Mouse (Mus musculus): ENCODE results near the gene Dcbld1. TPM values are rescaled to one million over a fixed set of nuclear protein-coding genes. Genes with fewer than 3 reads are reported as not detected.

Dcbld1 gene
- polyA plus RNA-seq, 1 experiment from 2014 or later = 28.3 TPM

DNA sequence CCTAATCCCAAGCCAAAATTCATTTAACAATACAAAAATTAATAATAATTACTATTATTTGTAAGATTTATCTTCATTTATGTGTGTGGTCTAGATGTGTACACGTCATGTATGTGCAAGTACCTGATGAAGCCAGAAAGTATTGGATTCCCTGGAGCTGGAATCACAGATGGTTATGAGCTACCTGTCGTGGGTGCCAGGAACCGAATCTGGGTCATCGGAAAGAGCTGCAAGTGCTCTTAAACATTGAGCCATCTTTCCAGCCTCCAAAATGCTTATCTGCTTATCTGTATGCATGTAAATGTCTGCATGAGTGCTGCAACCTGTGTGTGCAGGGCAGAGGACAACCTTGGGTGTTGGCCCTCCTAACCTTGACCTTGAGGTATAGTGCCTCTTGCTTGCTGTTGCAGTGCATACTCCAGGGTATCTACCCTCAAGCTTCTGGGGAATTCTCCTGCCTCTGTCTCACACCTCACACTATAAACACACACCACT is 126.9 kb downstream of the Dcbld1 start:
- Histone ChIP-seq H3K9me3 (replicated peaks) (no peaks in the 10 kb centered on the region), H3K36me3 (peaks cover 19% of the 10 kb centered on the region), H3K4me1 (no peaks in the 10 kb centered on the region), H3K4me3 (no peak overlapping the region), H3K27ac (no peak overlapping the region), H3K27me3 (ENCODE audit: low read depth, poor library complexity, severe bottlenecking) (no peaks in the 10 kb centered on the region)
- WGBS = 99% methylated on average over 4 of the region's 4 CpGs
- DNase-seq (ENCODE audit: low spot score) = no peak

DNA sequence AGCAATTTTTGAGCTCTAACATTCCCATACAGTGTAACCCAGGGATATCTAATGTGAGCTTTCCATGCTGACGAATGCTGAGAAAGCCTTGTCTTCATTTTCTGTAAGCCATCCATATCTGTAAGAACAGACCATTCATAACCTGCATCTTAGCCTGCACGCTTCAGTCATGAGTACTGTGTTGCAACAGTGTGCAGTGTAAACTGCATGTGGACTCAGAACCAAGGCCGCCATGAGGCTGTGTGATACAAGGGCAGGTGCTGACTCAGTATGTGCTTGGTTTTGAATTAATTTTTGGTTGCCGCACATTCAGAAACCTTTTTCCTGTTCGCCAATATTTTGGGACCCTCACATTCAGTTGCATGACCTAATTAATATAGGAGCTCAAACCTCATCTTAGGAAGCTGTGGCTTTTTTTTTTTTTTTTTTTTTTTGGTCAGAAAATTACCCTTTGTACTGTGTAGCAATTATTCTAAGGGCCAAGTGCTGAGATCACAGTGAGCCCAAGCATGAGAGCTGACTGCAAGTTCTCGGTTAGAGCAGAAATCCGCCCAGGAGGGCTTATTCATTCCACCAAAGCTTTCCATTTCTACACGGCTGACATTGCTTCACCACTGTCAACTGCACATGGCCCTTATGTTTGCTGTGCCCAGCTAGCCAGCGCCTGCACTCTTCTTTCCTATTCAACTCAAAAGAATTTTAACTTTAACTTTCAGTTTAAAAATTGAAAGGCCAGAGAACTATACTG is 127.6 kb downstream of the Dcbld1 start:
- Histone ChIP-seq H3K36me3 (peaks cover 12% of the 10 kb centered on the region), H3K27me3 (ENCODE audit: low read depth, poor library complexity, severe bottlenecking) (no peaks in the 10 kb centered on the region), H3K4me3 (no peak overlapping the region), H3K9me3 (replicated peaks) (no peaks in the 10 kb centered on the region), H3K27ac (no peak overlapping the region), H3K4me1 (no peaks in the 10 kb centered on the region)
- no peak for DNase-seq (ENCODE audit: low spot score)
- WGBS = 93% methylated on average over 9 of the region's 9 CpGs

DNA sequence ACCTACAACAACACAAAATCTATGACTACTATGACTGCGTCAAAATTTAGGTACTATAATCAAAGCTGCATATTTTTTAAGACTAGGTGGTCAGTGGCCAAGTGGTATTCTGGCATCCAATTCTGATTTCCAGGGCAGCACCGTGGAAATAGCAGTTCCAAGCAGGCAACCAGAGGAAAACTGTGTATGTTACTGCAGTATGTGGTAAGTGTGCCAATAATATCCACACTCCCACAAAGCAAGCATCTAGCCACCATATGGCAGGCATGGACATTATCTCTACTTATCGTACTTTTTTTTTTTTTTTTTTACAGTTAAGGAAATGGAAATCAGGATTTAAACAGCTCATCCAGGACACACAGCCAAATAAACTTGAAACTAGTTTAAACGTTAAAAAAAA is 135.0 kb downstream of the Dcbld1 start:
- 93% methylated on average over 4 of the region's 4 CpGs for WGBS
- H3K36me3 ChIP-seq = 0 out of 2 replicates have a peak, but pooled peaks cover 5% of the 10 kb centered on the region
- DNase-seq (ENCODE audit: low spot score) = no peak
- H3K4me1 ChIP-seq = no peaks in the 10 kb centered on the region
- H3K27ac ChIP-seq = no peak overlapping the region
- H3K27me3 ChIP-seq (ENCODE audit: low read depth, poor library complexity, severe bottlenecking) = no peaks in the 10 kb centered on the region
- H3K4me3 ChIP-seq = no peak overlapping the region
- no peaks in the 10 kb centered on the region for H3K9me3 ChIP-seq (replicated peaks)

Other genes with a start within 250 kb of the Dcbld1 start
- 1.2 and 4.2 TPM in 2 replicates for gene Vgll2, start 211.1 kb upstream of the Dcbld1 start, polyA plus RNA-seq (2016; fragmentation: Nextera tagmentation; extraction: Ambion mirVana)
- not detected in 2 replicates for gene Ros1, start 38.4 kb upstream of the Dcbld1 start, polyA plus RNA-seq (2016; fragmentation: Nextera tagmentation; extraction: Ambion mirVana)
- not detected in 2 replicates for gene Gm26741, start 125.1 kb downstream of the Dcbld1 start, polyA plus RNA-seq (2016; fragmentation: Nextera tagmentation; extraction: Ambion mirVana)
- gene Gopc, start 148.5 kb downstream of the Dcbld1 start, polyA plus RNA-seq (2016; fragmentation: Nextera tagmentation; extraction: Ambion mirVana) = 15.3 and 19.2 TPM in 2 replicates
- gene Nepn, start 155.4 kb downstream of the Dcbld1 start, polyA plus RNA-seq (2016; fragmentation: Nextera tagmentation; extraction: Ambion mirVana) = not detected in 2 replicates
- gene Nus1, start 183.9 kb downstream of the Dcbld1 start, polyA plus RNA-seq (2016; fragmentation: Nextera tagmentation; extraction: Ambion mirVana) = 14.3 and 14.9 TPM in 2 replicates

All from limb, embryonic 10.5 days (tissue).